Mouse (Mus musculus) liver, adult 2 months (tissue): ENCODE data around the gene Begain. TPM values are rescaled to one million over a fixed set of nuclear protein-coding genes. Genes with fewer than 3 reads are reported as not detected.

ENCODE experiments used
- DNase-seq: peaks from one replicate; pipeline ENCODE4 v3.0.0-alpha.2; 2011; ENCODE audit warnings: low read depth, low spot score; ENCODE audit errors: extremely low read depth
- H3K27ac ChIP-seq: fragments of 200-500 bp; replicated peaks from 2 replicates; pipeline ENCODE4 v1.5.1; 2012; ENCODE audit warnings: low read depth, mild to moderate bottlenecking, control low read depth, inconsistent platforms, low read length; ENCODE audit not compliant: insufficient read depth
- H3K27me3 ChIP-seq: fragments of 200-500 bp; 2 replicates; pipeline ENCODE4 v1.6.1; 2012; ENCODE audit warnings: mild to moderate bottlenecking, moderate library complexity, low read length, inconsistent platforms; ENCODE audit not compliant: control insufficient read depth, insufficient read depth
- H3K36me3 ChIP-seq: fragments of 200-500 bp; 2 replicates; pipeline ENCODE4 v1.6.1; 2012; ENCODE audit warnings: low read length, inconsistent platforms; ENCODE audit not compliant: control insufficient read depth, insufficient read depth
- H3K4me1 ChIP-seq: fragments of 200-500 bp; 2 replicates; pipeline ENCODE4 v1.6.1; 2011; ENCODE audit warnings: low read length; ENCODE audit not compliant: control insufficient read depth, insufficient read depth
- H3K4me3 ChIP-seq: fragments of 200-500 bp; 2 replicates; pipeline ENCODE4 v1.5.1; 2011; ENCODE audit warnings: low read depth, mild to moderate bottlenecking, control low read depth, low read length, moderate library complexity; ENCODE audit not compliant: insufficient read depth
- H3K79me2 ChIP-seq: fragments of 200-500 bp; 2 replicates; pipeline ENCODE4 v1.6.1; 2012; ENCODE audit warnings: inconsistent platforms, mild to moderate bottlenecking, low read length, moderate library complexity; ENCODE audit not compliant: control insufficient read depth, insufficient read depth
- H3K9ac ChIP-seq: fragments of 200-500 bp; 2 replicates; pipeline ENCODE4 v1.6.1; 2012; ENCODE audit warnings: low read depth, mild to moderate bottlenecking, control low read depth, inconsistent platforms, low read length
- CTCF ChIP-seq: fragments of 200-500 bp; IDR thresholded peaks from 2 replicates; pipeline ENCODE4 v1.5.1; 2011; ENCODE audit warnings: low read depth, low read length, control low read depth
- POLR2A ChIP-seq: fragments of 200-500 bp; IDR thresholded peaks from 2 replicates; pipeline ENCODE4 v1.6.1; 2011; ENCODE audit warnings: low read length, control low read depth; ENCODE audit not compliant: insufficient read depth; ENCODE audit errors: extremely low read depth
- WGBS: fragments of 180-500 bp; shearing (Covaris S2); methylation state at CpG from one replicate; pipeline ENCODE4 v1.1.7; 2018; 5-methylcytosine and 5-hydroxymethylcytosine counted together
- polyA plus RNA-seq: library from polyadenylated mRNA; depleted of rRNA; stranded (reverse); fragments of >200 nt; gene quantifications from 2 replicates; pipeline ENCODE4 v1.2.3, GENCODE M21; 2012
- total RNA-seq: library from RNA; depleted of rRNA; stranded (reverse); fragments of >200 nt; gene quantifications from 2 replicates; pipeline ENCODE4 v1.2.3, GENCODE M21; 2014

Gene Begain
- total and polyA plus RNA-seq, 2 experiments = not detected

- no peaks in the 10 kb centered on the region for H3K36me3 ChIP-seq
- no peak for DNase-seq
- no peaks in the 10 kb centered on the region for H3K79me2 ChIP-seq
- no peak overlapping the region for H3K27ac ChIP-seq
- H3K4me3 ChIP-seq = no peak overlapping the region
- H3K27me3 ChIP-seq = no peaks in the 10 kb centered on the region
- TF ChIP-seq POLR2A (no peak), CTCF (no peak)
- 79% methylated on average over 7 of the region's 7 CpGs for WGBS
- H3K9ac ChIP-seq = no peak overlapping the region
- H3K4me1 ChIP-seq = no peaks in the 10 kb centered on the region
Observed at GRCm38 (mm10) chr12:109045581-109045980, 22.4 kb downstream of the Begain start.

DNA sequence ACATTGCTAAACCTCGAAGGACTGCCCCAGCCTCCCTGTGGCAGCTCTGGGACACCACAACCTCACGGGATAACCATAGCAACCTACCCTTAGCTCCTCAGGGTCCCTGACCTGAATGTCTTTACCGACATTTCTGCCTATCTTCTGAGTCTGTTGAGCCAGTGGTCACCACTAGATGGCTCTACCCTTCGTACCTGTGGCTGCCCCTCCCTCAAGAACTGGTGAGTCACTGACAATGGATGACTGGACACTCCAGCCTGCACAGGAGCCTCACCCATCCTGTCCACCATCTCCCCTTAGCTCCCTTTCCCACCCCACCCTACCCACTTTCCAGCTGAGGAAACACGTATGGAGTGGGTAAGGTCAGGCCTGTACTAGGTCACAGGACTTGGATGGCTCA, 23.5 kb downstream of the Begain start:
- Histone ChIP-seq H3K4me3 (no peak overlapping the region), H3K4me1 (no peaks in the 10 kb centered on the region), H3K36me3 (no peaks in the 10 kb centered on the region), H3K27ac (no peak overlapping the region), H3K9ac (no peak overlapping the region), H3K27me3 (no peaks in the 10 kb centered on the region), H3K79me2 (no peaks in the 10 kb centered on the region)
- peak; percentile 4; the same call in 1 of the 2 replicates for TF ChIP-seq CTCF
- TF ChIP-seq POLR2A = no peak
- 16% methylated on average over 5 of the region's 5 CpGs for WGBS
- no peak for DNase-seq

- H3K27me3 ChIP-seq = no peaks in the 10 kb centered on the region
- H3K4me1 ChIP-seq = no peaks in the 10 kb centered on the region
- H3K9ac ChIP-seq = no peak overlapping the region
- no peak for TF ChIP-seq CTCF
- no peak for TF ChIP-seq POLR2A
- no peak overlapping the region for H3K4me3 ChIP-seq
- no peaks in the 10 kb centered on the region for H3K36me3 ChIP-seq
- H3K79me2 ChIP-seq = no peaks in the 10 kb centered on the region
- WGBS = 68% methylated on average over 7 of the region's 7 CpGs
- no peak overlapping the region for H3K27ac ChIP-seq
- DNase-seq = no peak
Observed at GRCm38 (mm10) chr12:109039311-109039710, 28.7 kb downstream of the Begain start.

- TF ChIP-seq POLR2A (no peak), CTCF (no peak)
- 53% methylated on average over 14 of the region's 14 CpGs for WGBS
- no peak for DNase-seq
- Histone ChIP-seq H3K27me3 (peaks cover 9% of the 10 kb centered on the region), H3K4me3 (no peak overlapping the region), H3K27ac (no peak overlapping the region), H3K79me2 (no peaks in the 10 kb centered on the region), H3K9ac (no peak overlapping the region), H3K4me1 (no peaks in the 10 kb centered on the region), H3K36me3 (no peaks in the 10 kb centered on the region)
Observed at GRCm38 (mm10) chr12:109038179-109038819, 29.7 kb downstream of the Begain start.

DNA sequence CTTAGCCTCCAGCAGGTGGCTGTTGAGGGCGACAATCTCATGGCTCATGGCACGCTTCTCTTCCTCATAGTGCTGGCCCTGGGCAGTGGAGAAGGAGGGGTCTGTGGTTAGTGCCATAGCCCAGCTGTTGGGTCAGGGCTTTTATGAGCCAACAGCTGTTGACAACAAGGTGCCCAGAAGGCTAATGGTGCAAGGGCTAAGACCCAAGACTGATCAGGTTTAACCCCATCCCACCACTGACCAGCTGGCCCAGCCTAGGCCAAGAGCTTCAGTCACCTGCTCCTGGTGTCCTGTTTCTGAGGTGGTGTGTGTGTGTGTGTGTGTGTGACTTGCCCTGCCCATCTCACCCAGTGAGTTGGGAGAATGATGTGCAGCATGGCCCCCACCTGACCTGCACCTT, 31.0 kb downstream of the Begain start:
- 81% methylated on average over 2 of the region's 2 CpGs for WGBS
- Histone ChIP-seq H3K4me1 (no peaks in the 10 kb centered on the region), H3K9ac (no peak overlapping the region), H3K27ac (no peak overlapping the region), H3K27me3 (peaks cover 12% of the 10 kb centered on the region), H3K36me3 (no peaks in the 10 kb centered on the region), H3K4me3 (no peak overlapping the region), H3K79me2 (no peaks in the 10 kb centered on the region)
- TF ChIP-seq CTCF = no peak
- no peak for DNase-seq

GRCm38 (mm10) chr12:109023780-109024179, 44.2 kb downstream of the Begain start:
- no peak overlapping the region for H3K27ac ChIP-seq
- TF ChIP-seq POLR2A = no peak
- H3K9ac ChIP-seq = no peak overlapping the region
- DNase-seq = no peak
- H3K79me2 ChIP-seq = no peaks in the 10 kb centered on the region
- WGBS = 77% methylated on average over 9 of the region's 9 CpGs
- no peaks in the 10 kb centered on the region for H3K36me3 ChIP-seq
- H3K4me3 ChIP-seq = no peak overlapping the region
- no peaks in the 10 kb centered on the region for H3K27me3 ChIP-seq
- no peaks in the 10 kb centered on the region for H3K4me1 ChIP-seq
